Mouse (Mus musculus) mesoderm, embryonic 11.5 days (tissue): ENCODE results near the gene Rmnd1.
"Not testable (repeated sequence)": the region's sequence is repeated elsewhere in the genome, so short reads cannot be mapped to it uniquely, and the experiment has no call there.

Experiments used
- DNase-seq: peaks from one replicate; pipeline ENCODE4 v3.0.0-alpha.2; 2012; ENCODE audit warnings: low read depth, low spot score

Gene Rmnd1

GRCm38 (mm10) chr10:4432123-4432931 is at the start of gene Rmnd1, which contains the start of gene Armt1:
TSS of gene Rmnd1 (minus strand) at chr10:4432388.
TSS of gene Armt1 (plus strand) at chr10:4432467.
- DNase-seq: peak; percentile 97

- DNase-seq: no peak
Observed at GRCm38 (mm10) chr10:4481695-4482094, 49.5 kb upstream of the Rmnd1 start.

GRCm38 (mm10) chr10:4480929-4481328 is 48.7 kb upstream of the Rmnd1 start:
- no peak for DNase-seq

GRCm38 (mm10) chr10:4476604-4477003 is 44.4 kb upstream of the Rmnd1 start:
- DNase-seq: no peak

GRCm38 (mm10) chr10:4475431-4475830 is 43.2 kb upstream of the Rmnd1 start:
- no peak for DNase-seq

- no peak for DNase-seq
Observed at GRCm38 (mm10) chr10:4473591-4473993, 41.4 kb upstream of the Rmnd1 start.

- DNase-seq: no peak
Observed at GRCm38 (mm10) chr10:4469406-4469805, 37.2 kb upstream of the Rmnd1 start.

GRCm38 (mm10) chr10:4465799-4466198 is 33.6 kb upstream of the Rmnd1 start:
- no peak for DNase-seq

GRCm38 (mm10) chr10:4460201-4460600 is 28.0 kb upstream of the Rmnd1 start:
- no peak for DNase-seq

GRCm38 (mm10) chr10:4456409-4456808 is 24.2 kb upstream of the Rmnd1 start:
- no peak for DNase-seq

GRCm38 (mm10) chr10:4435416-4435815 is 3.2 kb upstream of the Rmnd1 start:
- DNase-seq: no peak

- DNase-seq: not testable (repeated sequence)
Observed at GRCm38 (mm10) chr10:4433871-4434270, 1.7 kb upstream of the Rmnd1 start.

GRCm38 (mm10) chr10:4432996-4433755 is 988 bp upstream of the Rmnd1 start:
- peak; percentile 17 for DNase-seq

- no peak for DNase-seq
Observed at GRCm38 (mm10) chr10:4431746-4432122, 454 bp downstream of the Rmnd1 start.

GRCm38 (mm10) chr10:4430826-4431225 is 1.4 kb downstream of the Rmnd1 start:
- DNase-seq: no peak

- DNase-seq: no peak
Observed at GRCm38 (mm10) chr10:4430399-4430798, 1.8 kb downstream of the Rmnd1 start.

- no peak for DNase-seq
Observed at GRCm38 (mm10) chr10:4425245-4425644, 6.9 kb downstream of the Rmnd1 start.

- DNase-seq: no peak
Observed at GRCm38 (mm10) chr10:4407191-4407590, 25.0 kb downstream of the Rmnd1 start.

GRCm38 (mm10) chr10:4405511-4405910 is 26.7 kb downstream of the Rmnd1 start:
- no peak for DNase-seq

- peak; percentile 76 for DNase-seq
Observed at GRCm38 (mm10) chr10:4404895-4405491, 27.2 kb downstream of the Rmnd1 start.

GRCm38 (mm10) chr10:4398058-4398457 is 34.1 kb downstream of the Rmnd1 start:
- DNase-seq: no peak

- DNase-seq: no peak
Observed at GRCm38 (mm10) chr10:4395321-4395720, 36.9 kb downstream of the Rmnd1 start.
